Mouse (Mus musculus) hindbrain, embryonic 10.5 days (tissue): ENCODE results near the gene Suclg2. TPM values are rescaled to one million over a fixed set of nuclear protein-coding genes. Genes with fewer than 3 reads are reported as not detected.

Experiments
- DNase-seq: peaks from one replicate; pipeline ENCODE4 v3.0.0-alpha.2; 2017; ENCODE audit warnings: low spot score
- H3K27ac ChIP-seq: fragments of 300-500 bp; sonication (generic); 2 replicates; pipeline ENCODE4 v1.5.1; 2016; ENCODE audit warnings: mild to moderate bottlenecking, moderate library complexity
- H3K27me3 ChIP-seq: fragments of 300-500 bp; sonication (generic); 2 replicates; pipeline ENCODE4 v1.6.1; 2016; ENCODE audit warnings: mild to moderate bottlenecking; ENCODE audit not compliant: poor library complexity, insufficient read depth, severe bottlenecking
- H3K36me3 ChIP-seq: fragments of 300-500 bp; sonication (generic); 2 replicates; pipeline ENCODE4 v1.6.1; 2016; ENCODE audit warnings: mild to moderate bottlenecking, moderate library complexity
- H3K4me1 ChIP-seq: fragments of 300-500 bp; sonication (generic); replicated peaks from 2 replicates; pipeline ENCODE4 v1.6.1; 2016; ENCODE audit warnings: mild to moderate bottlenecking
- H3K4me3 ChIP-seq: fragments of 300-500 bp; sonication (generic); 2 replicates; pipeline ENCODE4 v1.5.1; 2016; ENCODE audit warnings: mild to moderate bottlenecking, moderate library complexity
- H3K9me3 ChIP-seq: fragments of 300-500 bp; sonication (generic); 2 replicates; pipeline ENCODE4 v1.6.1; 2016; ENCODE audit warnings: mild to moderate bottlenecking, moderate library complexity
- WGBS: fragments of 180-500 bp; shearing (Covaris S2); methylation state at CpG from one replicate; pipeline ENCODE4 v1.1.7; 2016; 5-methylcytosine and 5-hydroxymethylcytosine counted together
- polyA plus RNA-seq: library from polyadenylated mRNA; unstranded; fragments of >200 nt; fragmentation: Nextera tagmentation; extraction: Ambion mirVana; gene quantifications from 2 replicates; pipeline ENCODE4 v1.2.1, GENCODE M21; 2016

Gene Suclg2
- polyA plus RNA-seq, 1 experiment from 2014 or later, result 35.8 TPM

DNA sequence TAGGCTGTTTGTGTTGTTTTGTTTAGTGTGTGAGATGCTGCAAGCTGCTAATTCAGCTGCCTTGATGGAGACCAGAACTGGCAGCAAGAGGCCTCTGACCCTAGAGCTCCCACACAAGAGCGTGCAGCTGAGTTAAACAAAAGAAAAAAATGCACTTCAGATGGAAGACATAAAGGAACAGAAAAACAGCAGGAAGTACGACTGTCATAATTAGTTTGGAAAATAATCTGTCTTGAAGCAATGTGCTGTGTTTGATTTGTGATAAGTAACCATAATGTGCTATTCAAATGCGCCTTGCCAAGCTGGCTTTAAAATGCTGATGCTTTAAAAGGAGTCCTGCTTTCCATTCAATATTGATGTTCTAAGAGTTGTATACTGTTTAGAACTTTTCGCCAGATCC is 144.2 kb downstream of the Suclg2 start:
- Histone ChIP-seq H3K36me3 (0 out of 2 replicates have a peak, but pooled peaks cover 3% of the 10 kb centered on the region), H3K27me3 (no peaks in the 10 kb centered on the region), H3K27ac (peak overlapping the region; percentile 62; the same call in 1 of the 2 replicates), H3K4me1 (peaks cover 40% of the 10 kb centered on the region), H3K4me3 (no peak overlapping the region), H3K9me3 (no peaks in the 10 kb centered on the region)
- no peak for DNase-seq
- 24% methylated on average over 4 of the region's 4 CpGs for WGBS

GRCm38 (mm10) chr6:95573035-95573759 is 145.4 kb downstream of the Suclg2 start:
- H3K27ac ChIP-seq, result 0 out of 2 replicates have a peak overlapping the region, but pooled peaks have one; percentile 50
- H3K36me3 ChIP-seq, result 0 out of 2 replicates have a peak, but pooled peaks cover under 1% of the 10 kb centered on the region
- peaks cover 40% of the 10 kb centered on the region for H3K4me1 ChIP-seq
- no peaks in the 10 kb centered on the region for H3K27me3 ChIP-seq
- H3K9me3 ChIP-seq, result no peaks in the 10 kb centered on the region
- no peak for DNase-seq
- 89% methylated on average over 3 of the region's 3 CpGs for WGBS
- H3K4me3 ChIP-seq, result no peak overlapping the region

GRCm38 (mm10) chr6:95571620-95572019 is 147.0 kb downstream of the Suclg2 start:
- Histone ChIP-seq H3K36me3 (no peaks in the 10 kb centered on the region), H3K9me3 (no peaks in the 10 kb centered on the region), H3K4me1 (peaks cover 40% of the 10 kb centered on the region), H3K27ac (no peak overlapping the region), H3K27me3 (no peaks in the 10 kb centered on the region), H3K4me3 (no peak overlapping the region)
- 50% methylated on average over 3 of the region's 3 CpGs for WGBS
- no peak for DNase-seq

DNA sequence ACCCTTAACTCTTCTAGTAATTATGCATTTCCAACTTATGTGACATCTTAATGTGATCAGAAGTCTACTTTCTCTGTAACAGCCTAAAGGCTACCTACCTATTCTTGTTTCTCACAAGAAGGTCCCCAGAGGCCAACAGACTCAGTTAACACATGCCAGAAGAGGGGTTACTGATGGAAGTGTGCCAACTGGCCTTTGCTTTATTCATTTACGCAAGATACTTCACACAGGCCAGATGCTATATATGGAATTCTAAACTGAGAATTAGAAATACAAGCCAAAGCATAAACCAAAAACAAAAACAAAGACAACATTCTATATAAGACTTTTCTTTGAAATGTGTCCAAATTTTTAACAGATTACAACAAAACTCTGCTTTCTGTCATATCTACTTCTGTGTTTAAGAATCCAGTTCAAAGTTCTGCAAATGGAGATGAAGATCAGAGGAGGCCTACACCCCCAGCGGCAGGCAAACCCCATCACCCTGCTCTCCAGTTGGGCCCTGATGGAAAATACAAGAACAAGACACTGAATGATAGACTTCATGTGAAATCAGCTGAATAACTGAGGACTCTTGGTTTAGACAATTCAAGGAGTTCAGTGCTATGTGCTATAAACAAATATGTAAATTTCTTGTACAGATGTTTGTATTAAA is 155.1 kb downstream of the Suclg2 start:
- Histone ChIP-seq H3K36me3 (no peaks in the 10 kb centered on the region), H3K9me3 (no peaks in the 10 kb centered on the region), H3K27ac (no peak overlapping the region), H3K4me1 (0 out of 2 replicates have a peak, but pooled peaks cover under 1% of the 10 kb centered on the region), H3K4me3 (no peak overlapping the region), H3K27me3 (no peaks in the 10 kb centered on the region)
- no peak for DNase-seq
- WGBS, result 92% methylated on average over 2 of the region's 2 CpGs

- Histone ChIP-seq H3K4me1 (peaks cover 17% of the 10 kb centered on the region), H3K27ac (no peak overlapping the region), H3K4me3 (no peak overlapping the region), H3K27me3 (no peaks in the 10 kb centered on the region), H3K9me3 (no peaks in the 10 kb centered on the region), H3K36me3 (no peaks in the 10 kb centered on the region)
- no peak for DNase-seq
- 92% methylated on average over 6 of the region's 6 CpGs for WGBS
Measured at GRCm38 (mm10) chr6:95556320-95556719, 162.3 kb downstream of the Suclg2 start.

DNA sequence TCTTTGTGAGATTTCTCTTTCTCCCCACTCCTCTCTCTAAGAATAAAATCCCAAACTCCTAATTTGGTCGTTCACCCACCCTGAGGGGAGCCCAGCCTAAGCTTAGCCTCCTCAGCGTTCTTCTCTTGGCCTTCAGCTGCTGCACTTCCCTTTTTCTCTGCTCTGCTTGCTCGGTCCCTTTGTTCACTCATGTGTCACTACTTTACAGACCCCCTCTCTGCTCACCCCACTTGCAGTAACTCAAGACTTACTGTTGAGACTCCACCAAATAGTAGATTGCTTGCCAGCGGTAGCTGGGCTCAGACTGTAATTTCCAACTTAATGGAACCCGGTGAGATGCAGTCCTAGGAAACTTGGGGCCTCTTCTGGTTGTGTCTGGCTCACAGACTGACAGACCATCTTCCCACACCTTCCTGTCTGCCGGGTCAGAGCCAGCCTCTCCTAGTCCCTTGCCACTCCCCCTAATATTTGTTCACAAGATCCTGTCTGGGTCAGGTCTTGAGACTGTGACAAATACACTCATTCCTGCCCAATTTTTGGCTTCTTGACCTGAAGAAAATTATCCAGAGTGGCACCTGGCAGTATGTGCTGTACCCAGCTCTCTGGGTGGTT is 166.2 kb downstream of the Suclg2 start:
- H3K27ac ChIP-seq, result peak overlapping the region; percentile 12; the same call in 1 of the 2 replicates
- peaks cover 24% of the 10 kb centered on the region for H3K4me1 ChIP-seq
- DNase-seq, result no peak
- no peaks in the 10 kb centered on the region for H3K9me3 ChIP-seq
- 71% methylated on average over 6 of the region's 6 CpGs for WGBS
- H3K27me3 ChIP-seq, result no peaks in the 10 kb centered on the region
- H3K36me3 ChIP-seq, result no peaks in the 10 kb centered on the region
- H3K4me3 ChIP-seq, result no peak overlapping the region

GRCm38 (mm10) chr6:95551000-95551399 is 167.6 kb downstream of the Suclg2 start:
- H3K4me1 ChIP-seq, result peaks cover 32% of the 10 kb centered on the region
- H3K9me3 ChIP-seq, result no peaks in the 10 kb centered on the region
- WGBS, result 43% methylated on average over 4 of the region's 4 CpGs
- DNase-seq, result peak; percentile 30
- H3K4me3 ChIP-seq, result no peak overlapping the region
- H3K36me3 ChIP-seq, result no peaks in the 10 kb centered on the region
- no peaks in the 10 kb centered on the region for H3K27me3 ChIP-seq
- peak overlapping the region; percentile 31; the same call in 1 of the 2 replicates for H3K27ac ChIP-seq

DNA sequence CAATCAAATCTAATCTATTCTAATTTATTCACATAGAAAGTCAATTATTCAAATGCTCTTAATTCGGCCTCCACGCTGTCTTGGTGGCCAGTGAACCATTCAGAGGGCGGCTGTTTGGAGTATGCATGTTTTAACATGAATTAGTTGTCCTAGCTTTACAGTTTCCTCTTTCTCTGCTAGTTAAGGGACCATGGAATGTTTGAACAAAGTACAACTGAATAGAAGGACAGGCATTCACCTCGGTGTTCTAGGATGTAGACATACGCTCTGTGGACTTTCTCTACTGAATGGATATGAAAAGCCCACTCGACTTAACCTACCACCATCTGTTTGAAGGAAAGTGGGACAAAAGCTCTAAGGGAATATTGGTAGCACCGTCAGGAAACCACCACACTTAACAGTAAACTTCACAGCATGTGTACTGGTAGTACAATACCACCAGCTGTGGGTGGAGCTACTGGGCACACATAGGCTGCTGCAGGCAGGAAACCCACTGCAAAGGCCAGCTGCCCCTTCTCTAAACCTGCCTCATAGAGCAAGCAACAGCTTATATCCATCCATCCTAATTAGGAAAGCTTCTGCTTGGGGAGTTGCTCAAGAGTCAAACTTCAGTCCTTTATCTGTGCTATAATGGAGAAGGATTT is 172.3 kb downstream of the Suclg2 start:
- DNase-seq, result no peak
- Histone ChIP-seq H3K27me3 (no peaks in the 10 kb centered on the region), H3K9me3 (no peaks in the 10 kb centered on the region), H3K36me3 (no peaks in the 10 kb centered on the region), H3K4me1 (peaks cover 20% of the 10 kb centered on the region), H3K4me3 (no peak overlapping the region), H3K27ac (peak overlapping the region; percentile 42; the same call in 1 of the 2 replicates)
- 59% methylated on average over 7 of the region's 7 CpGs for WGBS

GRCm38 (mm10) chr6:95545714-95546113 is 172.9 kb downstream of the Suclg2 start:
- Histone ChIP-seq H3K4me1 (peaks cover 14% of the 10 kb centered on the region), H3K27me3 (no peaks in the 10 kb centered on the region), H3K9me3 (no peaks in the 10 kb centered on the region), H3K36me3 (no peaks in the 10 kb centered on the region), H3K27ac (no peak overlapping the region), H3K4me3 (no peak overlapping the region)
- DNase-seq, result no peak

DNA sequence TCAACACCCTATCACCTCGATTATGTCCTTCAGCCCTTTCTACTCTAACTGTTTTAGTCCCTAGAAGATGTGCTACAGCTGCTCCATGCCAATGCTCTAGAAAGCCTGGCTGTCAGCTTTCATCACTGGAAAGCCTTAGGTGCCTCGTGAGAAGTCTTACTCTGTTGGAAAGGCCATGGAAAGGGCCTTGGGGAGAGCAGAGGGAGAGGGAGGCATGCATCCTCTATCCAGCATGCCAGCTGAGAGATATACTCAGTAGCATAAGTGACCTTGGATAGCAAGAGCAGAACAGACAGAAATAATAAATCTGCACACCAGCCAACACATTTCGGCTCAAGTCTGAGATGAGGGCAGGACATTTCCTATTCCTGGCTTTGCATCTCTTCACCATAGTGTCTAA is 173.3 kb downstream of the Suclg2 start:
- no peak for DNase-seq
- Histone ChIP-seq H3K36me3 (no peaks in the 10 kb centered on the region), H3K27ac (no peak overlapping the region), H3K4me1 (peaks cover 11% of the 10 kb centered on the region), H3K4me3 (no peak overlapping the region), H3K9me3 (no peaks in the 10 kb centered on the region), H3K27me3 (no peaks in the 10 kb centered on the region)
- 84% methylated on average over 3 of the region's 3 CpGs for WGBS

- Histone ChIP-seq H3K9me3 (no peaks in the 10 kb centered on the region), H3K36me3 (no peaks in the 10 kb centered on the region), H3K27me3 (no peaks in the 10 kb centered on the region), H3K4me3 (no peak overlapping the region), H3K27ac (no peak overlapping the region), H3K4me1 (no peaks in the 10 kb centered on the region)
- no peak for DNase-seq
- WGBS, result 86% methylated on average over 3 of the region's 3 CpGs
Measured at GRCm38 (mm10) chr6:95535191-95535590, 183.4 kb downstream of the Suclg2 start.

GRCm38 (mm10) chr6:95519846-95520245 is 198.8 kb downstream of the Suclg2 start:
- no peaks in the 10 kb centered on the region for H3K27me3 ChIP-seq
- H3K36me3 ChIP-seq, result no peaks in the 10 kb centered on the region
- H3K27ac ChIP-seq, result no peak overlapping the region
- peaks cover 4% of the 10 kb centered on the region; the same call in 1 of the 2 replicates for H3K4me1 ChIP-seq
- no peak overlapping the region for H3K4me3 ChIP-seq
- 69% methylated on average over 2 of the region's 2 CpGs for WGBS
- H3K9me3 ChIP-seq, result no peaks in the 10 kb centered on the region
- no peak for DNase-seq
